Mouse (Mus musculus): Measurements from ENCODE around the gene Notch3.

DNA sequence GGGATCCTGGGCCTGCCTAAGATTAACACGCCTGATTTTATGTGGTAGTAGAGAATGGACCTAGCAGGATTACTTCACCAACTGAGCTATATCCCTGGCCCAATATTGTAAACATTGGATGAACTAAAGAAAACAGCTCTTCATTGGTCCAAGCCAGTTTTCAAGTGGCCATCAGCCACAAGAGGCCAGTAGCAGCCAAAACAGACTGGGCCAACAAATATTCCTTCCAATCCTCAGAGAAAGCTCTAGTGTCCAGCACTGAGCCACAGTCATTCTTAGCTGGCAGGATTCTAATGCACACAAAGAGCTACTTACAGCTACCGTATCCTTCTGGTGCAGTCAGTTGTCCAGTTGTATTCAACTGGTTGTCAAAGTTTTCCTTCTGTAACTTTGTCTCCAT, 39.5 kb downstream of the Notch3 start:
- TF ChIP-seq CTCF (IDR thresholded peaks at IDR 0.05; ENCODE audit: borderline replicate concordance, extremely low read depth, insufficient read depth, insufficient read length): no peak
- no peak for TF ChIP-seq POLR2A (IDR thresholded peaks at IDR 0.05; ENCODE audit: borderline replicate concordance, extremely low read depth, insufficient read depth, insufficient read length, poor library complexity, severe bottlenecking)
